Mouse (Mus musculus): ENCODE measurements around the gene Ccdc97. TPM values are rescaled to one million over a fixed set of nuclear protein-coding genes. Genes with fewer than 3 reads are reported as not detected.
A peak's percentile ranks its signal among the peaks of the same experiment; 100 is the strongest.

Ccdc97 gene
- polyA plus RNA-seq, 1 experiment = 58.5 TPM

DNA sequence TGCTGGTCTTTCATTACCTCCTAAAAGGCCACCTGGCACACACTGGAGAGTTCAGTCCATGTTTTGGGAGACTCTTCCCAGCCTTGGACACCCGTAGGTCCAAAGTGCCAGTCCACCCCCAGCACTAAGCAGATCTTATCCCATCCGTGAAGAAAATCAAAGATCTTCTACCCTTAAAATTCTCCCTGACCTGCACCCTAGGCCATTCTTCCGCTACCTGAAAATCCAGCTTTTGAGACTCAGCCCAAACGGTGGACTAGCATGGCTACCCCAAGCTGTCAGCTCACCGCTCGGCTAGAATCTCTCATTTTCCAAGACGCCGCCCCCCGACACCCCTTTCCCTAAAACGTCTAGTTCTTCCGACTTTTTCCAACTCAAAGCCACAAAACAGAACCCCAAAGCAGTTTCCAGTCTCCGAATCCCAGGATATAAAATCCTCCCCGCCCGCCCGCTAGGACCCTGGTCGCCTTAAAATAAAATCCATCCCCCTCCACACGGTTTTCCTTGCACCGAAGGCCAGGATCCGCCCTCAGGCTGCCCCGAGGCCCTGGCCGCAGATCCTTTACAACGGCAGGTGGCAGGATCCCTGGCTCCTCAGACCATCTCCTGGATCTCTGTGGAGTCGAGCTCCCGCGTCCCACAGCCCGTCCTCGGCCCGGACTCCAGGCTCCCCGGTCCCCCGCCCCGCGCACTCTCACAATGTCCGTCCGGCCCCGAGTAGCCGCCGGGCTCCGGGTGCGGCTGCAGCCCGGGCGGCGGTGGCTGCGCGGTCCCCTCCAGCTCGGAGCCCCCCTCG lies 35.0 kb upstream of the Ccdc97 start:
- peaks cover 7% of the 10 kb centered on the region for H3K4me1 ChIP-seq (ENCODE audit: control insufficient read depth, insufficient read depth, low read length)
- H3K27ac ChIP-seq (ENCODE audit: insufficient read depth, low read length) = peak overlapping the region; percentile 92
- peak overlapping the region; percentile 37 for H3K4me3 ChIP-seq (ENCODE audit: insufficient read depth, low read length)
- TF ChIP-seq CTCF (IDR thresholded peaks at IDR 0.05; ENCODE audit: extremely low read depth, insufficient read depth, low read length) (no peak), POLR2A (IDR thresholded peaks at IDR 0.05; ENCODE audit: extremely low read depth, insufficient read depth, low read length) (no peak)

GRCm38 (mm10) chr7:25753076-25753475 lies 34.2 kb upstream of the Ccdc97 start:
- H3K27ac ChIP-seq (ENCODE audit: insufficient read depth, low read length) = no peak overlapping the region
- H3K4me3 ChIP-seq (ENCODE audit: insufficient read depth, low read length) = peak overlapping the region; percentile 37; the same call in 1 of the 2 replicates
- peaks cover 7% of the 10 kb centered on the region for H3K4me1 ChIP-seq (ENCODE audit: control insufficient read depth, insufficient read depth, low read length)
- TF ChIP-seq POLR2A (IDR thresholded peaks at IDR 0.05; ENCODE audit: extremely low read depth, insufficient read depth, low read length) (no peak), CTCF (IDR thresholded peaks at IDR 0.05; ENCODE audit: extremely low read depth, insufficient read depth, low read length) (no peak)

- no peak for TF ChIP-seq CTCF (IDR thresholded peaks at IDR 0.05; ENCODE audit: extremely low read depth, insufficient read depth, low read length)
- no peak for TF ChIP-seq POLR2A (IDR thresholded peaks at IDR 0.05; ENCODE audit: extremely low read depth, insufficient read depth, low read length)
- 0 out of 2 replicates have a peak overlapping the region, but pooled peaks have one; percentile 40 for H3K27ac ChIP-seq (ENCODE audit: insufficient read depth, low read length)
- H3K4me1 ChIP-seq (ENCODE audit: control insufficient read depth, insufficient read depth, low read length) = peaks cover 4% of the 10 kb centered on the region; the same call in 1 of the 2 replicates
- H3K4me3 ChIP-seq (ENCODE audit: insufficient read depth, low read length) = no peak overlapping the region
These were observed 28.0 kb upstream of the Ccdc97 start for GRCm38 (mm10) chr7:25746844-25747243.

- no peak overlapping the region for H3K4me3 ChIP-seq (ENCODE audit: insufficient read depth, low read length)
- TF ChIP-seq POLR2A (IDR thresholded peaks at IDR 0.05; ENCODE audit: extremely low read depth, insufficient read depth, low read length) = no peak
- no peak for TF ChIP-seq CTCF (IDR thresholded peaks at IDR 0.05; ENCODE audit: extremely low read depth, insufficient read depth, low read length)
- H3K27ac ChIP-seq (ENCODE audit: insufficient read depth, low read length) = no peak overlapping the region
- H3K4me1 ChIP-seq (ENCODE audit: control insufficient read depth, insufficient read depth, low read length) = no peaks in the 10 kb centered on the region
These were observed 19.4 kb upstream of the Ccdc97 start for GRCm38 (mm10) chr7:25738277-25738676.

DNA sequence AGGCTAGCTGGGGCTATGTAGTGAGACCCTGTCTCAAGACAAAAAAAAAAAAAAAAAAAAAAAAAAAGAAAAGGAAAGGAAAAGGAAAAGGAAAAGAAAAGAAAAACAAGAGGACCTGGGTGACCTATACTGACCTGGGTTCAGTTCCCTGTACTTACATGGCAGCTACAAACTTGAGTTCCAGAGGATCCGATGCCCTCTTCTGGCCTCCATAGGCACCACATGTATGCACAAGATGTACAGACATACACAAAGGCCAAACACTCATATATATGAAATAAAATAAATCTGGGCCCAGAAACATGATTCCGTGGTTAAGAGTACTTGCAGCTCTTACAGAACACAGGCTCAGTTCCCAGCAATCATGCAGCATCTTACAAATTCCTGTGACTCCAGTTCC lies 18.0 kb upstream of the Ccdc97 start:
- Histone ChIP-seq H3K4me3 (ENCODE audit: insufficient read depth, low read length) (no peak overlapping the region), H3K27ac (ENCODE audit: insufficient read depth, low read length) (no peak overlapping the region)
- no peak for TF ChIP-seq CTCF (IDR thresholded peaks at IDR 0.05; ENCODE audit: extremely low read depth, insufficient read depth, low read length)
- TF ChIP-seq POLR2A (IDR thresholded peaks at IDR 0.05; ENCODE audit: extremely low read depth, insufficient read depth, low read length) = no peak

GRCm38 (mm10) chr7:25734991-25735390 lies 16.1 kb upstream of the Ccdc97 start:
- H3K27ac ChIP-seq (ENCODE audit: insufficient read depth, low read length) = no peak overlapping the region
- TF ChIP-seq POLR2A (IDR thresholded peaks at IDR 0.05; ENCODE audit: extremely low read depth, insufficient read depth, low read length) = no peak
- no peak for TF ChIP-seq CTCF (IDR thresholded peaks at IDR 0.05; ENCODE audit: extremely low read depth, insufficient read depth, low read length)
- no peak overlapping the region for H3K4me3 ChIP-seq (ENCODE audit: insufficient read depth, low read length)
- H3K4me1 ChIP-seq (ENCODE audit: control insufficient read depth, insufficient read depth, low read length) = no peaks in the 10 kb centered on the region

More for the DNA sequence above, 18.0 kb upstream of the Ccdc97 start:
- no peaks in the 10 kb centered on the region for H3K4me1 ChIP-seq (ENCODE audit: control insufficient read depth, insufficient read depth, low read length)

- TF ChIP-seq POLR2A (IDR thresholded peaks at IDR 0.05; ENCODE audit: extremely low read depth, insufficient read depth, low read length) (no peak), CTCF (IDR thresholded peaks at IDR 0.05; ENCODE audit: extremely low read depth, insufficient read depth, low read length) (no peak)
- no peak overlapping the region for H3K27ac ChIP-seq (ENCODE audit: insufficient read depth, low read length)
These were observed 12.6 kb upstream of the Ccdc97 start for GRCm38 (mm10) chr7:25731294-25732055.

DNA sequence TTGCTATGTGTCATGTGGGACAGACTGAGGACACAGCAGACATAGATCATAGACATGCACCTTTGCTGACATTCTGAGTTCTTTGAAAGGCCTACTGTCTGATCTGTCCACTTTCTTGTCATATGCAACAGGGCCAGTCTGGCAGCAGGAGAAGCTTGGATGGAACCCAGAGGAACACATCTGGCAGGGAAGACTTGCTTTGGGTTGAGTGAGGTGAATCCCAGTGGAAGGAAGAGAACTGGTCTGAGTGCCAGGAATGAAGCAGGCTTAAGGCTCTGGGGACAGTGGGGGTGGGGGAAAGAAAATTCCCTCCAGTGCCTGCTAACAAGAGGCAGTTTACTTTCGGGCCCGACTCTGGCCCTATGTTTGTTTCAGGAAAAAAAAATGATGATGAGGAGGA lies 11.0 kb upstream of the Ccdc97 start:
- TF ChIP-seq CTCF (IDR thresholded peaks at IDR 0.05; ENCODE audit: extremely low read depth, insufficient read depth, low read length) (no peak), POLR2A (IDR thresholded peaks at IDR 0.05; ENCODE audit: extremely low read depth, insufficient read depth, low read length) (no peak)
- Histone ChIP-seq H3K4me3 (ENCODE audit: insufficient read depth, low read length) (no peak overlapping the region), H3K27ac (ENCODE audit: insufficient read depth, low read length) (no peak overlapping the region), H3K4me1 (ENCODE audit: control insufficient read depth, insufficient read depth, low read length) (no peaks in the 10 kb centered on the region)

More at GRCm38 (mm10) chr7:25731294-25732055, 12.6 kb upstream of the Ccdc97 start:
- H3K4me3 ChIP-seq (ENCODE audit: insufficient read depth, low read length) = no peak overlapping the region
- H3K4me1 ChIP-seq (ENCODE audit: control insufficient read depth, insufficient read depth, low read length) = no peaks in the 10 kb centered on the region

DNA sequence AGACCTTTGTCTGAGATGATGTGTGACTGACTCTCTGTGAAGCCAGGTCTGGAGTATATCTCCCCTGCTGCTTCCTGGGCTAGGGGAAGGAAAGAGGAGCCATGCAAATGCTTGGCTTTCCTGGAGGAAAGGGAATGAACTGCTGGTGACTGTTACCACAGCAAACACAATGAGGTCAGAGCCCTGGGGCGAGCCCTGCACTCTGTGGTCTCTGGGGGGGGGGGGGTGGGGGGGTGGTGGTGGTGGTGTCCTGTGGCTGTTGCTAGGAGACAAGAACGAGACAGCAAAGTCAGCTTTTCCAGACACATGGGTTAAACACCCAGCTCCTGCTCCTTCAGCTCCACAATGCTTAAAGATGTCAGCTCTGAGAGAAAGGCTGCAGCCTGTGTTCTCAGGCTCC lies 10.5 kb upstream of the Ccdc97 start:
- H3K27ac ChIP-seq (ENCODE audit: insufficient read depth, low read length) = no peak overlapping the region
- TF ChIP-seq POLR2A (IDR thresholded peaks at IDR 0.05; ENCODE audit: extremely low read depth, insufficient read depth, low read length) = no peak
- no peak for TF ChIP-seq CTCF (IDR thresholded peaks at IDR 0.05; ENCODE audit: extremely low read depth, insufficient read depth, low read length)
- H3K4me3 ChIP-seq (ENCODE audit: insufficient read depth, low read length) = no peak overlapping the region
- no peaks in the 10 kb centered on the region for H3K4me1 ChIP-seq (ENCODE audit: control insufficient read depth, insufficient read depth, low read length)
